Mouse (Mus musculus) cerebellum, adult 11-12 months (tissue): ENCODE results near the gene Eef2k.
A peak's percentile ranks its signal among the peaks of the same experiment; 100 is the strongest.

Experiments
- DNase-seq: peaks from one replicate; pipeline ENCODE4 v3.0.0; 2022

Gene Eef2k

DNA sequence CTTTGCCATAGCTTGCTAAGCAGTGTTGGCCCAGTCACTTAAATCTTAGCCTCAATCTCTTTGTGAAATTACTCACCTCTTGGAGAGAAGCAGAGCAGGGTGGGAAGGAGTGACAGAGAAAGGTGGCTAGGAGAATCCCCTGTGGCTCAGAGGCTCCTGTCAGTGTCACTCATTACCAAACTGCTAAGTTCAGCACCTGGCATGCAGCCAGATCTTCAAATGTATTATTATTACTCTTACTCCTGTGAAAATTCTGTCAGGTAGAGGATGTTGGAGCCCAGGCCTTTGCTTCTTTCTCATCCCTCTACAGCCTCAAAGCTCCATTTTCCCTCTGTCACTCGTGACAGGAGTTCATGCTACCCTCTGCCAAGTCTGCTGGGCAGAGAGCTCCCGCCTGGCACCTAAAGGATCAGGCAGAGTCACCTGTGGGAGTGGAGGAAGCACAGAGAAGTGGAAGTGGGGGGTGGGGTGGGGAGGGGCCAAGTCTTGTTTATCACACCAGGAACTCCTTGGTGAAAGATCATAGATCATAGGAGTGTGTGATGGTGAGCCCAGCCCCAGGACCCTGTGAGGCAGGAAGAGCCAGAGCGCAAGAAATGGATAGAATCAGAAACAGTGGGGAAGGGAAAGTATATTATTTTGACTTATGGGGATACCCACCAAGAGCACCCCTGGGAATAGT is 6.3 kb downstream of the Eef2k start:
- DNase-seq = peak; percentile 49

DNA sequence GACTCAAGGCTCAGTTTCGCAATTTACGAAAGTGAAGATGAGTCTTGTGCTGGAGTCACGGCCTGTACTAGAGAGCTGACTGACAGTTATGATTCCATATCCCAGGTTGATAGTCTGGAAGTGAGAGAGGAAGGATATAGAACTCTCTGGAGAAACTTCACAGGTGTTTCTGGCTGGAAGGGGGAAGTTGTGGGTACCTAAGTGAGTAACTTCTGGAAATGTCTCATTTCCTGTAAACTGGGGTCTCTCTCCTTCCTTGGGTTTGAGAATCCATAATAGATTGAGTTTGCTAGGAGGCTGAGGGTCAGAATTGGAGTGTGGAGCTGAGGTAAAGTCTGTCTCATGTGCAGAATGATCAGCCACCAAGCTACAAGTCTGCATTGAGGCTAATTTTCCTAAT is 7.5 kb downstream of the Eef2k start:
- no peak for DNase-seq

DNA sequence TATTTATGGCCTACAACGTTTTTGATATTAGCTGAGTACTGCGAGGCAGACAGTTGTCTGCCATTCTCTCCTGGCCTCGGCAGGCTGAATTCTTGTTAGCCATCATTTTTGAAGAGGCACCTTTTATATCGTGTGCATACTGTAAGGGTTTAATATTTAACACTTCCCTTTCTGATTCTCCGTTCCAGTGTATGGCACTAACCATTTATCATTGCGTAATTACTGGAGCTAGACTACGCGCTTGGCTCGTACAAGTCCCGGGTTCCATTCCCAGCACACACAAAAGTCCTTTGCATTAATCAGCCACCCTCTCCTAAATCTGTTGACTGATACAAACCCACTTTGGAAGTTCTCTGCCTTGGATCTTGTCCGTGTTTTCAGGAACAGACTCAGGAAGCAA is 17.2 kb downstream of the Eef2k start:
- DNase-seq = no peak

DNA sequence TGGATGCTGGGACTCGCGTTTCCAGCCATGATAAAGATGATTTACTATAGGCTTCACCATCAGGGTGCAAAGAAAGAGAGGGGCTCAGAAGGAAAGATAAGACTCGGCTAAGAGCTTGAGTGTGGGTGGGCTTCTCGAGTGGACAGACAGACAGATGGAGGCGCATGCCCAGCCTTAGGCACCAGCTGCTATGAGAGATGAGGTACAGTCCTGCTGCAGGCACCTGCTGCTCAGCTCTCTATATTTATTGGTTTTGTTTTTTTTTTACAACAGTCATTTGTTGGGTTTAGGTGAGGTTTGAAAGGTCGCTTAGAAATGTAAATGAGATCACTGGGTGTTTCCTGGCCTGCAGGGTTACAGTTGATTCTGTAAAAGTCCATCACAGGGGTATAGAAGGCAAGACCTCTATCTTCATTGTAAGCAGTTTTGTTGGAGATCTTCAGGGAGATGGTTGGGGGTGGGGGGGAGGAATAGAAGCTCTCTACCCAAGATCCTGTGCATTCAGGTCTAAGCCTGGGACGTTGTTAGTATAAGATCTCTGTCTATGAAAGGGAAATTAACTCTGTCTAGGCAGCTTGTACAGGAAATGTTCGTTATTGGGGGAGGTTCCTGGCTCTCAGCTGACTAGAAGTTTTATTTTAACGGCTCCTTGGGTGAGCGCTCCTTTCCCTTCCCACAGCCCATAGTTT is 18.3 kb downstream of the Eef2k start:
- no peak for DNase-seq

DNA sequence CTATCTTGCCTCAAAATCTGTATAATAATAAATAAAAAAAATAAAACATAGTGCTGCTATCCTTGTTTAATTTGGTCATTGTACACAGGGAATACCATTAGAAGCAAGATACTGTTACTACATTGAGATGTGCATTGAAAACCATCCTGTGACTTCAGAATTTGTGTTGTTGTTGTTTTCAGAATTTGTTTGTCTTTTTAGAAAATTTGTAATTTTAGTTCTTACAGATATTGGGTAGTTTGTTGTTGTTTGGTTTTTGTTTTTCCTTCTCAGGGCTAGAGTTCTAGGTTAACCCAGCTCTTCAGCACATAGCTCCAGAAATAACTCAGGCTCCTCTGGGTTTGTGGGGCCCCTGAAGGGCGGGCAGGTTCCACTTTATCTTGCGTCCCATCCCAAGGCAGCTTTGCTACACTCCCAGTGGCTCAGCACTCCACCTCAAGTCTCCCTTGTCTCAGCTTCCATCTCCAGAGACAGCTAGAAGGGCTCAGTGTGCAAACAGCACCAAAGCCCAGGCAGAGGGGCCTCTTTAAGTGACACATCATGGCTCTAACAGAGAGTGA is 18.9 kb downstream of the Eef2k start:
- DNase-seq = no peak

DNA sequence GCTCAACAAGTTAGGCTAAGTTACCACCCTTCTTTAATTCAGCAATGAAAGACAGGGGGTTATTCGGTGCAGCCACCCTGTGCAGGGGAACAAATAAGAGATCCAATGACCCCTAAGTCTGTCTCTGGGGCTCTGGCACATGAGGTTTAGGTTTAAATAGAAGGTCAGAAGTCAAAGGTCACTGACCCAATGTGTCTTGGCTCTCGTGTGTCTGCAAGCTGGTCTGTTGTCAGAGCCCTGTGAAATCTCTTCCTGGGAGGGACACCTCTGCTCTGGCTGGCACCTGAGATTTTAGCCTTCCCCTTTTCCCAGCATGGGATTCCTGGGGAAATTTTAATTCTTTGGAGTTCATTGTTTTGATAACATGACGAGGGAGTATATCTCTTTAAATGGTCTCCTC is 19.6 kb downstream of the Eef2k start:
- DNase-seq = no peak

DNA sequence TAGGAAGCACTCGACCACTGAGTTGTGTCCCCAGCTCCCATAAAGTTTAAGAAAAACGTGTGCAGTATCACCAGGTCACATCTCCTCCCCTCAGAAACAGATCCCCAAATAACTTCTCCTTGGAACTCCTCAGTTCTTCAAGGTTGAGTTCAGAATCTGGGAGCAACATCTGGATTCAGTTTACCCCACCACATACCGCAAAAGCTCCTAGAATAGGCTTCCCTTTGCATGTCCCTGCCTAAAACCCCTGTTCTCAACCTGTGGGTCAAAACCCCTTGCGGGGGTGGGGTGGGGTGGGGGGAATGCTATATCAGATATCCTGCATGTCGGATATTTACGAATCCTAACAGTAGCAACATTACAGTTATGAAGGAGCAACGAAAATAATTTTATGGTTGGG is 20.0 kb downstream of the Eef2k start:
- DNase-seq = no peak

DNA sequence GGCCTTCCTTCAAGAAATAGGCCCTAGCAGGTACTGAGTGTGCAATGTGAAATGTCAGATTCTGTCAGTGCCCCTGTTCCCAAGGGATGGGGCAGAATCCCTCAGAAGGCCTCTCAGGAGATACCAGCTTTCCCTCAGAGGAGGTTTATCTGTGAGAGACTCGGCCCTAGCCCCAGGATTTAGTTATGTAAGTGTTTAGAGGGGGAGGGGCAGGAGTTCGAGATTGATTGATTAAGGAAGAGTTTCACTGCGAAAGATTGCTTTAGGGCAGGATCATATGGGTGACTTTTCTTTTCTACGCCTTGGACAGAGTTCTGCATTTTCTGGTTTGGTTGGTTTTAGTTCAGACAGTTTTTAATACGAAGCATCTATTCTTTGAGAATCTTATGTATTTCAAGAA is 20.8 kb downstream of the Eef2k start:
- DNase-seq = no peak

DNA sequence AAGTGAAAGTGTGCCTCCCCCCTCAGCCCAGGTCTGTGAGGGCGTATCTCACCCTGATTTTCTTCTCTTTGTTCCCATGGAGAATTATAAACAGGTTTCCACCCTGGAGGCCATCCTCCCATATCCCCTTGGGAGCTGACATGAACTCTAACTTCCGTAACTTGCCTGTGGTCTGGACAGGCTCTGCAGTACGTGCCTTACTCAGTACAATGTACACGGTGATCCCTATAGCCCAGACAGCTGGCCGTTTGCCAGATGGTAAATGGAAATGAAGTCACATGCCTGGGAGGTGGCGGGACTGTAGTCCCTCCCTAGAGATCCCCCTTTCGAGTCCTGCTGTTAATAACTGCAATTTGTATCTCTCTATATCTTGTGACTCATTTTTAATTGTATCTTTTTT is 22.5 kb downstream of the Eef2k start:
- no peak for DNase-seq

DNA sequence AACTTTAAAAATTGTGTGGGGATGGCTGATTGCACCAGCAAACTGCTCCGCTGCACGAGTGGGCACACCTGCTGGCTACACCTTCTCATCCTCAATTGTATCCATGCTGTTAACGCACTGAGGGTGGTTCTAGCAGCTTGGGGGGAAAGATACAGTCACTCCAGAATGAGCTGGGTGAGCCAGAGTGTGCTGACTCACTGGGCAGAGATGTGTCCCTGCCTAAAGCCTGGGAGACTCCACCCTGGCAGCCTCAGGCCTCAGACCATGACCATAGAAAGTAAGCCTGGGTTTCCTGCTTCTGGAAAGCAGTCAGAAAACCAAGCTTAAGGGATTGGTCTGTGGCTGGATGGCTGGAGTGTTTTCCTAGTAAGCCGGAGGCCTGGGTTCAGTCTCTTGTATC is 23.2 kb downstream of the Eef2k start:
- no peak for DNase-seq

DNA sequence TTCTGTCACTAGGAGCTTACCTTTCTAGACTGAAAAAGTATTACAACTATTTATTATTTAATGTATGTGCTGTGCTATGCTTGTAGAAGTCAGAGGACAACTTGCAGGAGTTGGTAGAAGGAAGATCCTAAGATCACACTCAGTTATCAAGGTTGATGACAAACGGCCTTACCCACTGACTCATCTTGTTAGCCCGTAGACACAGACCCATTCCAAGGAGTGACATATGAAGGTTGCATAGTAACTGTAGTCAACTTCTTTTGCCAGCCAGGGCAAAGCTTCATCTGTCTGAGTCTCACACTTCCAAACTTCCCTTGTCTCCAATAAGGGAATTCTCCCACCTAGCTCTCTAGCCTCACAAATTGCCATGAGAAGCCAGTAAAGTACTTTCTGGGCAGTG is 24.1 kb downstream of the Eef2k start:
- no peak for DNase-seq

DNA sequence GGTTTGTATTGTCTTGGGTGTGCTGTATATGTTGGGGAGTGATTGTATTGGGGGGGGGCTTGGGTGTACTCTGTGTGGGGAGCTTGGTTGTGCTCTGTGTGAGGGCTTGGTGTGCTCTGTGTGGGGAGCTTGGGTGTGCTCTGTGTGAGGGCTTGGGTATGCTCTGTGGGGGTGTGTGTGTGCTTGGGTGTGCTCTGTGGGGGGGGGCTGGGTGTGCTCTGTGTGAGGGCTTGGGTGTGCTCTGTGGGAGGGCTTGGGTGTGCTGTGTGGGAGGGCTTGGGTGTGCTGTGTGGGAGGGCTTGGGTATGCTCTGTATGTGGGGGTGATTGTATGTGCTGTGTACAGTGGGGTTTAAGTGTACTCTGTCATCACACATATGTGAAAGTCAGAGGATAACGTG is 25.1 kb downstream of the Eef2k start:
- DNase-seq = no peak

DNA sequence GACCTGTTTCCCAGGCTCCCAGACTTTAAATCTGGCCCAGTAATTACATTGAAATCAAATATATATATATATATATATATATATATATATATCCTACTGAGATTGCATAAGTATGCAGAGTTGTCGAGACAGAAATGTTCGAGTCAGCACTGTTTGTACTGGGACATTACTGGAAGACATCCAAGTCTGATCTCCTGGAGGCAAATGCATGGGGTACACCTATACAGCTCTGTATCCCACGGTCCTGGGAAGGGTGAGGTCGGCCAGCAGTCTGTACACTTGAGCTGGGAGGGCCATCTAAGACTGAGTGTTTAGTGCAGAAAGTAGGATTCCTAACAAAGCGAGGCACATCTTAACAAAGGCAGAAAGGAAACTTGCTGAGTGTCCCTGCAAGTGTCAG is 27.3 kb downstream of the Eef2k start:
- no peak for DNase-seq

DNA sequence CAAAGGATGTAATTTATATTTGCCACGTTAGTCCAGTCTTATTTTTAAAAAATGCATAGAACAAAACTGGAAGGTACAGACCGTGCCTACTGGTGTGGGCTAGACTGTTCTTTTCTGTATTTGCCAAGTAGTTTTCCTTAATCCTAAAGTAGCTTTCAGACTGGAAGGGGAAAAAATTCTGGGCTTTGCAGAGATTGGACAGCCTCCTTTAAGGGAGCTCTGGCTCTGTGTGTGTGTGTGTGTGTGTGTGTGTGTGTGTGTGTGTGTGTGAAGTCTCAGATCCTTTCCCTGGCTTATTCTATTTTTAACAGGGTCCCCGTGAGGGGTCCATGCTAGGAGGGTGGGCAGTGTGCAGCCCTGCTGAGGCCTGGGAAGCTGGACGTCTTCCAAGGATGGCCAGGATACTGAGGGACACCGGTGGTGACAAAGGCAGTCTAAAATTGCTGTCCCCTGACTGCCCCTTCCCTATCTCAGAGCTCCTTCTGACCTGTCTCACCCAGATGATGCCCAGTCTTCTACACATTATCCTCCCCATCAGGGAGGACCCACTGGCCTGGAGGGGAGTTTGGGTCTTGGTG is 27.9 kb downstream of the Eef2k start:
- no peak for DNase-seq

DNA sequence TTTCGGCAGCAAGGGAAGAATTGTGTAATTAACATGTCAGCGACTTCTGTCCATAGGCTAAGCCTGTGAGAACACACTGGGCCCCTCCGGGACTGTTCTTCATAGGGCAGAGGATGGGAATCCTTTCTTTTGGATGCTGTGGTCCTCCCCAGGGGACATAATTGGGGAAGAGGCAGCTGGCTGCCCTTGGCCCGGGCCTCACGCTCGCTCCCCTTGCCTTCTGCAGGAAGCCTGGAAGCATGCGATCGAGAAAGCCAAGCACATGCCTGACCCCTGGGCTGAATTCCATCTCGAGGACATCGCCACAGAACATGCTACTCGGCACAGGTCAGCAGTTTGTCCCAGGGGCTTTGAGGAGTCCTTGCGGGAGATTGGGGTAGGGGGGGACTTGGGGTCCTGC is 30.5 kb downstream of the Eef2k start:
- no peak for DNase-seq

DNA sequence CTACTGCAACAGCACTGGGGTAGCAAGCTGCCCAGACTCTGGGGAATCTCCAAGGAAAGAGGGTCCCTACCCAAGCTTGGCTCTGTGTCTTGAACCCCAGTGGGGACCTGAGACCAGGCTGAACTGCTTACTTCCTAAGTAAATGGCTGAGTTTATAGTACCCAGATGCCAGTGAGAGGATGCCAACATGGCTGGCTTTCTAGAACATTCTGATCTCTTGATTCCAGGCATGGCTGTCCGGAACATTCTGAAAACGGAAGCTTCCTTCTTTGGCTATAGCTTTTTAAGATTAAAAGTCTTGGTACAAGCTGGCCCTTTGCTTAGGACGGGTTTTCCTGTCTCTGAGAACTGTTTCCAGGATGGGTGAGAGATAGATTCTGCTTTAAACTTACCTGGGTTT is 31.4 kb downstream of the Eef2k start:
- no peak for DNase-seq

DNA sequence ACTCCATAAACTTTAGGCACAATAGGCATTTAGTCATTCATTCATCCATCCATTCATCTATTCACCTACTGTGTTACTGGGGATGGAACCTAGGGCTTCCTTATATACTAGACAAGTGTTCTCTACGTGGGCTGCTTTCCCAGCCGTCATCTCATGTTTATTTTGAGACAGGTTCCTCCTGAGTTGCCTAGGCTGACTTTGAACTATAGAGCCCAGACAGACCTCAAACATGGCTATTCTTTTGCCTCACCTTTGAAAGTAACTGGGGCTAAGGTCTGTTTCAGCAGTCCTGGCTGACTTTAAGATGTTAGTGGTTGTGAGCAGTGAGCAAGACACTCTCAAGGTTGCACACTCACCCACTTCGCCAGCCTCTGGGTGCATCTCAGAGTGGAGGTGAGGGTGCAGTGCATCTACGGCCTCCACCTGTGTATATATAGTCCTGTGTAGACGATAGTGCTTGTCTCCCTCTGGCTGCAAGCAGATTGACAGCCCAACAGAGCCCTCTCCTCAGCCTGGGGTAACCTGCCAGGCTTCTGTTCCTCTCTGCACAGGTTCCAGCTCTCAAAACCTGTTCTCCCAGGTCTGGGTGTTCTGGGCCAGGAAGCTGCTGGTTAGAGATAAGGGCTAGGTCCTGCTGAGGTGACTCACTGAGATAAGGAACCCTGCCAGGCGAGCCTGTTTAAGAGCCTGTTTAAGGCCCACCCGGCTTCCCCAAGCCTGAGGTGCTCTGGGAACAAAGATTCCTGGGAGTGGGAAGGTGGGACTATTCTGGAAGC is 32.3 kb downstream of the Eef2k start:
- no peak for DNase-seq

DNA sequence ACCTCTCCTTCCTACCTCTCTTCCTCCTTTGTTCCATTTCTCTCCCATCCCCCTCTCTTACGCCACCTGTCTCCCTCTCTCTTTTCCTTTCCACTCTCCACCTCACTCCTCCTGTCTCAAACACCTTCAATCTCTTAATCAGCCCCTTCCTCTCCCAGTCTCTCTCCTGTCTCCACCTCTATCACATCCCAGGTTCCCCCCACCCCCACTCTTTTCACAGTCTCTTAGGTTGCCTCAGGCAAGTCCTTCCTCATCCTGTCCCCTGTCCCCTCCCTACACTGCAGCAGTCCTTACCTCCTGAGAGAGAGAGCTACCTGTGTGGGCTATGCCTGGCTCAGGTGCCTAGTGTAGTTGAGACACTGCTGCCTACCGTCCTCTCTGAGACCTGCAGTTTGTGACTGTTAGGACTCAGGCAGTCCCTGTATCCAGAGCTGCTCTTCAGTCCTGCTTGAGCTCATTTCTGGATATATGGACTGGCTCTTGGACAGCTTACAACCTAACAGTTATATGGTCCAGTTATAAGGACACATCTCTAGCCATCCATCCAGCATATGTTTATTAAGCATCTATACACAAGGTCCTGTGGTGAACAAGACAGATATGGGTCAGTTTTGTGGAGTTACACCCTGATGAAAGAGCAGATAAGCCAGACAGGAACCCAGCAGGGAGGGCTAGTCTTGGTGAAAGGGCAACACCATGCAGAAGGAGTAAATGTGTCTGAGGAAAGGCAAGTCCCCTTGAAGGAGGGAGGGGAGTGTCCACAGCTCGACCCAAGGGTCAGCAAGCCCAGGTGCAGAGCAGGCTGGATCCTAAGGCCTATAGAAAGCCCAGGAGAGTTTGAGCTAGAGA is 33.1 kb downstream of the Eef2k start:
- no peak for DNase-seq

DNA sequence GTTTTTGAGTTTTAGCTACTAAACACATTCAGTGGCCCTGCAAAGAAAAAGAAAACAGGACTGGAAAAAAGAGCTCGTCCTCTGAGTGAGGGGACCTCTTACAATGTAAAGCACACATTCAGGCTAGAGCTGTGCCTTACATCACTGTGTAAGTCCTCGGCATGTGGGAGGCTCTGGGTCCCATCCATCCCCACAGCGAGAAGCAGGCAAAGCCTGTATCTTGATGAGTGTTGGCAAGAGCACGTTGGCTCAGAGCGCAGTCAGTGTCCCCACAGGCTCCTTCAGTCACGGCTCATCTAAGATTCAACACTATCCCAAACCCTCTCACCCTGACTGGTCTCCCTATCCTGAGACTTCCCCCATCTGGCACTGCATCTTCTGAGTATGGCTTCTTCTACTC is 35.6 kb downstream of the Eef2k start:
- DNase-seq = no peak

DNA sequence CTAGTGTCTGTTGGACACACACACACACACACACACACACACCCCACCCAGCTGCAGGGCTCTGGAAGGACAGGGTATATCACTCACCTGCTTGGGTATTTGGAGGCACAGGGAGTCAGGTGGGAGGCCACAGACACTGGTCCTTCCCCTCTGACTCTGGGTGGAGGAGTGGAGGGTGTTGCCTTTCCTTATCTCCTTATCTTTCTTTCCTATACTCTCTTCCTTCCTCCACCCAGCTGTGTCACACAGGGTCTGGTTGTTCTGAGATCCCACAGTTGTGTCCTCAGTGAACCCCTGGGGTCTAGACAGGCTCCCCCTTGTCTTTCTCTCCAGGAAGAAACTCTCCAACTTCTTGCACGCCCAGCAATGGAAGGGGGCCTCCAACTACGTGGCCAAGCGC is 37.3 kb downstream of the Eef2k start:
- no peak for DNase-seq

DNA sequence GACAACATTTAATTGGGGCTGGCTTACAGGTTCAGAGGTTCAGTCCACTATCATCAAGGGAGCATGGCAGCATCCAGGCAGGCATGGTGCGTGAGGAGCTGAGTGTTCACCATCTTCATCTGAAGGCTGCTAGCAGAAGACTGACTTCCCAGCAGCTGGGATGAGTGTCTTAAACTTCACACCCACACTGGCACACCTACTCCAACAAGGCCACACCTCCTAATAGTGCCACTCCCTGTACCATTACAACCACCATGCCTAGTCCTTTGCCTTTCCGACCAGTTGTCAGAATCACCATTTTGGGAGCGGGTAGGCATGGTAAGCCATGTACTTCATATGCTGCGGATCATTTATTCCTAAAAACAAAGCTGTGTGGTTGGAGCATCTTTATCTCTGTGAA is 38.1 kb downstream of the Eef2k start:
- DNase-seq = no peak

DNA sequence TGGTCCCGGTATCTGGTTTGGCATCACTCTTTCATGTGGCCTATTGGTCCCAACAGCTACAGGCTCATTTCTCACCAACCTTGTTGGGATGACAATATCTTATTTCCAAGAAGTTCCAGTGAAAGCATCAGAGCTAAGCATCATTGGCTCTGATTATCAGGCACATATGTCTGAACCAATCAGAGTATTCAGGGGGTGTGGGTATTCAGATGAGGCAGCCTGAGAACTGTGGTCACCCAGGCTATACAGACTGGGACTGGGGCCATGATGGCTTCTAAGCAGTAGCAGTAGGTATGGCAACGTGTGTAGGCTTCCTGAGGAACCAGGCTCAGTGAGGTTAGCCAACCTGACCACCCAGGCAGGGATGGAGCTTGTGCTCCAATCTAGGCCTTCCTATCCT is 38.8 kb downstream of the Eef2k start:
- no peak for DNase-seq

DNA sequence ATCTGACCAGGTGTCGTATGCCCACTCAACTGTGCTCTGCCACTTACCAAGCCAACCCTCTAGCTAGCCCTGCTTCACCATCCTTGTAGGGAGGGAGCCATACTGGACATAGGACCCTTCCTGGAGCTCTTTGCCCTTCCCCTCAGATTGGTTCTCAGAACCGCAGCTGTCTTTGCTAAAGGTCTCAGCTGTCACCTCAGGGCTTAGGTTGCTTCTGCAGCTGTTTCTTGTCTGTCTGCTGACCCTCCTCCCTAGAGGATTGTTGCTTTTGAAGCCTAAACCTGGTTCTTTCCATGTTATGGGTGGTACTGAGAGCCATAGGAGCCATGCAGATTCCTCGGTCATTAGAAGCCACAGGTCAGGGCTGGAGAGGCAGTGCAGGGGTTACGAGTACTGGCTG is 40.0 kb downstream of the Eef2k start:
- DNase-seq = no peak
